Mouse (Mus musculus) central nervous system, embryonic 11.5 days (tissue): ENCODE measurements around the gene Kyat1. TPM values are rescaled to one million over a fixed set of nuclear protein-coding genes. Genes with fewer than 3 reads are reported as not detected.

Experiments
- polyA plus RNA-seq: library from polyadenylated mRNA; depleted of rRNA; stranded (reverse); fragments of >200 nt; gene quantifications from 2 replicates; pipeline ENCODE4 v1.2.3, GENCODE M21; 2012; rRNA removed

Gene Kyat1
- polyA plus RNA-seq: 14.1 and 17.2 TPM in 2 replicates

GRCm38 (mm10) chr2:30205629-30206357 lies at the start of gene Kyat1:
Gene Kyat1, minus strand, starts transcription at chr2:30205847.

DNA sequence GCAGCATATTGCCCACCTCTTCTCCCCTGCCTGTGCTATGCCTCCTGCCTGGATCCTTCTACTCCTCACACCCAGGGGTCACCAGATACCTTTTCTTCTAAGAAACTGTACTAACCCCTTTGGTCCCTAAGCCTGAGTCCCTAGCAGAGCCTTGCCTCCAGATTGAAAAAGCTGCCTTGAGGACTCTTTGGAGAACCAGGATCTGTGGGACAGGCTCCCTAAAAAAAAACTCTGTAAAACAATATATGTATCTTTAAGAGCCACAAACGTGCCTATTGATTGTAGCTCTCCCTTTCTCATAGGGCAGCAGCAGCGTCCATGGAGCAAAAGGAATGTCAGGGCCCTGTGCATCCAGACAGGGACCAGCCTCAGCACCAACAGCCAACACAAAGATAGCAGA lies 34.6 kb upstream of the Kyat1 start, which contains the start of gene Gm28035:
Gene Gm28035 (plus strand): TSS at position 301 of the 400 bp plus-strand sequence.

GRCm38 (mm10) chr2:30237199-30237880 lies 31.7 kb upstream of the Kyat1 start, which contains the start of gene Lrrc8a:
Gene Lrrc8a, plus strand, starts transcription at chr2:30237715.

GRCm38 (mm10) chr2:30177700-30178675 lies 27.7 kb downstream of the Kyat1 start, which contains the start of gene Spout1:
Gene Spout1, minus strand, starts transcription at chr2:30178459.

DNA sequence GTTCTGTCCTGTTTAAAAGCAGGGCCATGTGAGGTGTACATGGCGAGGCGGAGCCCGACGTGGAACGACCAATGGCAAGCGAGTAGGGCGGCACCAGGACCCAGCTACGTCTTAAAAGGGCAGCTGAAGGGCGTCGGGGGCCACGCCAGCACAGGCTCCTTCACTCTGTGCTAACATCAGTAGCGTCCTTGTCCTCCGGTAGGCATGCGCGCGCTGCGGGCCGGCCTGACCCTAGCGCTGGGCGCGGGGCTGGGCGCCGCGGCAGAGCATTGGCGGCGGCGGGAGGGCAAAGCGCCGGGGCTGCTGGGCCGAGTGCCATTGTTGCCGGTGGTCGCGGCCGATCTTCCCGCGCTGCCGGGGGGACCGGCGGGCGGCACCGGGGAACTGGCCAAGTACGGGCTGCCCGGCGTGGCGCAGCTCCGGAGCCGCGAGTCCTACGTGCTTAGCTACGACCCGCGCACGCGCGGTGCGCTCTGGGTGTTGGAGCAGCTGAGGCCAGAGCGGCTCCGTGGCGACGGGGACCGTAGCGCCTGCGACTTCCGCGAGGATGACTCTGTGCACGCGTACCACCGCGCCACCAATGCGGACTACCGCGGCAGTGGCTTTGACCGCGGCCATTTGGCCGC lies 34.2 kb downstream of the Kyat1 start, which contains the start of gene Endog:
Gene Endog (plus strand): TSS at position 123 of the 626 bp plus-strand sequence.

Other genes with a start within 250 kb of the Kyat1 start
- 265 and 291 TPM in 2 replicates for gene Sptan1, start 240.3 kb downstream of the Kyat1 start, polyA plus RNA-seq
- gene Wdr34, start 157.0 kb downstream of the Kyat1 start, polyA plus RNA-seq: 31.5 and 32.4 TPM in 2 replicates
- 683 and 2,388 TPM in 2 replicates for gene Set, start 148.5 kb downstream of the Kyat1 start, polyA plus RNA-seq
- 17.4 and 28.0 TPM in 2 replicates for gene Pkn3, start 128.2 kb downstream of the Kyat1 start, polyA plus RNA-seq
- gene Zdhhc12, start 112.2 kb downstream of the Kyat1 start, polyA plus RNA-seq: 22.3 and 37.3 TPM in 2 replicates
- 26.9 and 42.9 TPM in 2 replicates for gene Zer1, start 81.3 kb downstream of the Kyat1 start, polyA plus RNA-seq
- 43.4 and 48.1 TPM in 2 replicates for gene Tbc1d13, start 72.1 kb downstream of the Kyat1 start, polyA plus RNA-seq
- 10.5 and 11.2 TPM in 2 replicates for gene Endog, start 34.4 kb downstream of the Kyat1 start, polyA plus RNA-seq
- gene Spout1, start 27.4 kb downstream of the Kyat1 start, polyA plus RNA-seq: 59.2 and 60.5 TPM in 2 replicates
- gene Lrrc8a, start 31.9 kb upstream of the Kyat1 start, polyA plus RNA-seq: 17.0 and 25.4 TPM in 2 replicates
- 4.9 and 10.7 TPM in 2 replicates for gene Gm28035, start 34.7 kb upstream of the Kyat1 start, polyA plus RNA-seq
- 7.4 and 9.1 TPM in 2 replicates for gene Phyhd1, start 60.4 kb upstream of the Kyat1 start, polyA plus RNA-seq
- gene Gm28038, start 75.2 kb upstream of the Kyat1 start, polyA plus RNA-seq: not detected in 2 replicates
- 8.1 and 10.7 TPM in 2 replicates for gene Dolk, start 80.5 kb upstream of the Kyat1 start, polyA plus RNA-seq
- 37.5 and 56.2 TPM in 2 replicates for gene Nup188, start 80.5 kb upstream of the Kyat1 start, polyA plus RNA-seq
- 98.2 and 111 TPM in 2 replicates for gene Sh3glb2, start 153.5 kb upstream of the Kyat1 start, polyA plus RNA-seq
- 30.4 and 37.9 TPM in 2 replicates for gene Miga2, start 158.4 kb upstream of the Kyat1 start, polyA plus RNA-seq
- 31.9 and 49.0 TPM in 2 replicates for gene Dolpp1, start 186.4 kb upstream of the Kyat1 start, polyA plus RNA-seq
- 10.8 and 19.5 TPM in 2 replicates for gene Crat, start 210.0 kb upstream of the Kyat1 start, polyA plus RNA-seq
- gene Ptpa, start 210.2 kb upstream of the Kyat1 start, polyA plus RNA-seq: 117 and 122 TPM in 2 replicates